Mouse (Mus musculus) MEL (cell line): ENCODE results near the gene Rassf5.

Source experiments
- CTCF ChIP-seq, 3 experiments: IDR thresholded peaks in 2 of 3; conservative IDR thresholded peaks in 1 of 3; 2 replicates each; pipeline ENCODE4 v1.5.1; 2011 to 2012; ENCODE audit warnings: low read length in 3 of 3, low read depth in 2 of 3, mild to moderate bottlenecking in 2 of 3, improper control_type of control experiment in 1 of 3, inconsistent platforms in 1 of 3, mixed read lengths in 1 of 3, moderate library complexity in 1 of 3; ENCODE audit not compliant: control insufficient read depth in 1 of 3, insufficient read depth in 1 of 3, poor library complexity in 1 of 3, severe bottlenecking in 1 of 3
- EP300 ChIP-seq, 2 experiments: IDR thresholded peaks; 2 replicates each; pipeline ENCODE4 v1.6.1; 2011; ENCODE audit warnings: improper control_type of control experiment in 2 of 2, low read length in 2 of 2, low read depth in 1 of 2, mild to moderate bottlenecking in 1 of 2
- ETS1 ChIP-seq: IDR thresholded peaks from 2 replicates; pipeline ENCODE4 v1.6.1; 2012; ENCODE audit warnings: low read depth, mild to moderate bottlenecking, inconsistent platforms, low read length, improper control_type of control experiment, moderate library complexity
- KAT2A ChIP-seq: conservative IDR thresholded peaks from 2 replicates; pipeline ENCODE4 v1.6.1; 2012; ENCODE audit warnings: low read depth, low read length, improper control_type of control experiment, inconsistent platforms
- MAX ChIP-seq: IDR thresholded peaks from 2 replicates; pipeline ENCODE4 v1.6.1; 2011; ENCODE audit warnings: low read length, improper control_type of control experiment
- MEF2A ChIP-seq: IDR thresholded peaks from 2 replicates; pipeline ENCODE4 v1.6.1; 2014; ENCODE audit warnings: low read depth, mild to moderate bottlenecking, inconsistent platforms, low read length, improper control_type of control experiment; ENCODE audit not compliant: poor library complexity, insufficient replicate concordance, severe bottlenecking; ENCODE audit errors: extremely low read depth
- MYC ChIP-seq: IDR thresholded peaks from 2 replicates; pipeline ENCODE4 v1.6.1; 2011; ENCODE audit warnings: low read depth, mild to moderate bottlenecking, low read length, improper control_type of control experiment, moderate library complexity
- POLR2A ChIP-seq, 2 experiments: IDR thresholded peaks; 2 replicates each; pipeline ENCODE4 v1.6.1; 2011 to 2012; ENCODE audit warnings: low read length in 2 of 2, mild to moderate bottlenecking in 2 of 2, control low read depth in 1 of 2, improper control_type of control experiment in 1 of 2, low read depth in 1 of 2, moderate library complexity in 1 of 2; ENCODE audit not compliant: control insufficient read depth in 1 of 2, insufficient read depth in 1 of 2, poor library complexity in 1 of 2
- SIN3A ChIP-seq: IDR thresholded peaks from 2 replicates; pipeline ENCODE4 v1.6.1; 2012; ENCODE audit warnings: low read length, improper control_type of control experiment, inconsistent platforms
- TBP ChIP-seq: IDR thresholded peaks from 2 replicates; pipeline ENCODE4 v1.8.0; 2011; ENCODE audit warnings: low read depth, low read length, improper control_type of control experiment
- USF1 ChIP-seq: IDR thresholded peaks from 2 replicates; pipeline ENCODE4 v1.6.1; 2014; ENCODE audit warnings: low read depth, mild to moderate bottlenecking, inconsistent platforms, low read length, improper control_type of control experiment, moderate library complexity

DNA sequence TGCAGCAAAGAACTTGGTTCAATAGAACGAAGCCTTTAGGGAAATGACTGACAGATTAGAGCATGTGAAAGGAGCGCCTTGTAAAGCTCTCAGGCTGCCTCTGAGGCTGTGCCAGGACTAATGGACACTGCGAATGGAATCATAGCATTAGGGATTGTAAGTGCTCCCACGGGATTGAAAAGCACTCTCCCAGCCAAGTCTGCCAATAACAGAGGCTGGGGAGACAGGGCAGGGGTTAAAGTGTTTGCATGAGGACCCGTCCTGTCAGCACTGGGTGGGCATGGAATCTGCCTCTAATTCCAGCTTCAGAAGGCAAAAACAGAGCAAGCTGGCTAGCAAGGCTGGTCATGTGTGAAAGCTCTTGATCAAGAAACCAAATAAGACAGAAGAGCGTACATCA lies 110.8 kb downstream of the Rassf5 start:
- TF ChIP-seq POLR2A (IDR thresholded peaks at IDR 0.05; ENCODE audit: control insufficient read depth in 1 of 2, insufficient read depth in 1 of 2, low read depth in 1 of 2, low read length in 2 of 2, poor library complexity in 1 of 2) (no peak), CTCF (IDR thresholded peaks at IDR 0.05 in 2 of 3, conservative IDR thresholded peaks at IDR 0.05 in 1 of 3; ENCODE audit: control insufficient read depth in 1 of 3, insufficient read depth in 1 of 3, low read depth in 2 of 3, low read length in 3 of 3, poor library complexity in 1 of 3, severe bottlenecking in 1 of 3) (no peak), EP300 (IDR thresholded peaks at IDR 0.05; ENCODE audit: low read depth in 1 of 2, low read length in 2 of 2) (no peak), MEF2A (no peak), MYC (no peak), MAX (no peak), ETS1 (no peak), SIN3A (no peak), TBP (no peak), USF1 (no peak), KAT2A (no peak)
